Mouse (Mus musculus) MEL (cell line): Measurements from ENCODE around the gene Epdr1. TPM values are rescaled to one million over a fixed set of nuclear protein-coding genes. Genes with fewer than 3 reads are reported as not detected.

Experiments
- DNase-seq: peaks from one replicate; pipeline ENCODE4 v3.0.0; 2011; ENCODE audit warnings: low read depth, low spot score
- H3K27ac ChIP-seq: 2 replicates; pipeline ENCODE4 v1.5.1; 2012; ENCODE audit warnings: low read depth, mild to moderate bottlenecking, control low read depth, low read length, moderate library complexity; ENCODE audit not compliant: control insufficient read depth
- H3K27me3 ChIP-seq, 2 experiments: fragments of 150-350 bp in 1 of 2; sonication (generic) in 1 of 2; 2 replicates each; pipeline ENCODE4 v1.6.1; 2012; ENCODE audit warnings: low read length in 2 of 2, mild to moderate bottlenecking in 2 of 2, improper control_type of control experiment in 1 of 2, moderate library complexity in 1 of 2; ENCODE audit not compliant: insufficient read depth in 2 of 2, control insufficient read depth in 1 of 2
- H3K36me3 ChIP-seq, 2 experiments: 2 replicates each; pipeline ENCODE4 v1.6.1; 2012 to 2014; ENCODE audit warnings: low read length in 2 of 2, improper control_type of control experiment in 1 of 2, inconsistent platforms in 1 of 2, mild to moderate bottlenecking in 1 of 2; ENCODE audit not compliant: insufficient read depth in 2 of 2, control insufficient read depth in 1 of 2
- H3K4me1 ChIP-seq, 2 experiments: fragments of 150-350 bp in 1 of 2; sonication (generic) in 1 of 2; 2 replicates each; pipeline ENCODE4 v1.6.1; 2012; ENCODE audit warnings: low read length in 2 of 2, improper control_type of control experiment in 1 of 2, mild to moderate bottlenecking in 1 of 2; ENCODE audit not compliant: insufficient read depth in 2 of 2, control insufficient read depth in 1 of 2
- H3K4me3 ChIP-seq, 2 experiments: fragments of 150-350 bp in 1 of 2; sonication (generic) in 1 of 2; 2 replicates each; pipeline ENCODE4 v1.5.1; 2012; ENCODE audit warnings: low read depth in 2 of 2, low read length in 2 of 2, mild to moderate bottlenecking in 2 of 2, moderate library complexity in 2 of 2, control low read depth in 1 of 2, improper control_type of control experiment in 1 of 2; ENCODE audit not compliant: control insufficient read depth in 1 of 2, insufficient read depth in 1 of 2
- H3K79me2 ChIP-seq: 2 replicates; pipeline ENCODE4 v1.6.1; 2012; ENCODE audit warnings: mild to moderate bottlenecking, low read length, moderate library complexity; ENCODE audit not compliant: control insufficient read depth, poor library complexity, insufficient read depth
- H3K9ac ChIP-seq: 2 replicates; pipeline ENCODE4 v1.6.1; 2012; ENCODE audit warnings: low read depth, mild to moderate bottlenecking, control low read depth, low read length, moderate library complexity; ENCODE audit not compliant: control insufficient read depth, poor library complexity, severe bottlenecking
- H3K9me3 ChIP-seq: fragments of 150-350 bp; sonication (generic); replicated peaks from 2 replicates; pipeline ENCODE4 v1.6.1; 2012; ENCODE audit warnings: mild to moderate bottlenecking, low read length, improper control_type of control experiment, moderate library complexity; ENCODE audit not compliant: insufficient read depth
- CHD2 ChIP-seq: IDR thresholded peaks from 2 replicates; pipeline ENCODE4 v1.6.1; 2011; ENCODE audit warnings: low read length, improper control_type of control experiment
- CTCF ChIP-seq, 3 experiments: IDR thresholded peaks in 2 of 3; conservative IDR thresholded peaks in 1 of 3; 2 replicates each; pipeline ENCODE4 v1.5.1; 2011 to 2012; ENCODE audit warnings: low read length in 3 of 3, low read depth in 2 of 3, mild to moderate bottlenecking in 2 of 3, improper control_type of control experiment in 1 of 3, inconsistent platforms in 1 of 3, mixed read lengths in 1 of 3, moderate library complexity in 1 of 3; ENCODE audit not compliant: control insufficient read depth in 1 of 3, insufficient read depth in 1 of 3, poor library complexity in 1 of 3, severe bottlenecking in 1 of 3
- E2F4 ChIP-seq: IDR thresholded peaks from 2 replicates; pipeline ENCODE4 v1.6.1; 2011; ENCODE audit warnings: low read depth, low read length, improper control_type of control experiment, borderline replicate concordance
- HCFC1 ChIP-seq: IDR thresholded peaks from 2 replicates; pipeline ENCODE4 v1.6.1; 2012; ENCODE audit warnings: low read depth, mild to moderate bottlenecking, inconsistent platforms, low read length, improper control_type of control experiment, moderate library complexity
- KAT2A ChIP-seq: conservative IDR thresholded peaks from 2 replicates; pipeline ENCODE4 v1.6.1; 2012; ENCODE audit warnings: low read depth, low read length, improper control_type of control experiment, inconsistent platforms
- MAFK ChIP-seq: IDR thresholded peaks from 2 replicates; pipeline ENCODE4 v1.6.1; 2011; ENCODE audit warnings: low read depth, mild to moderate bottlenecking, low read length, improper control_type of control experiment, borderline replicate concordance
- MAZ ChIP-seq: IDR thresholded peaks from 2 replicates; pipeline ENCODE4 v1.6.1; 2012; ENCODE audit warnings: low read depth, mild to moderate bottlenecking, inconsistent platforms, low read length, improper control_type of control experiment
- MEF2A ChIP-seq: IDR thresholded peaks from 2 replicates; pipeline ENCODE4 v1.6.1; 2014; ENCODE audit warnings: low read depth, mild to moderate bottlenecking, inconsistent platforms, low read length, improper control_type of control experiment; ENCODE audit not compliant: poor library complexity, insufficient replicate concordance, severe bottlenecking; ENCODE audit errors: extremely low read depth
- RAD21 ChIP-seq: IDR thresholded peaks from 2 replicates; pipeline ENCODE4 v1.6.1; 2011; ENCODE audit warnings: mild to moderate bottlenecking, low read depth, low read length, improper control_type of control experiment
- RCOR1 ChIP-seq: IDR thresholded peaks from 2 replicates; pipeline ENCODE4 v1.6.1; 2012; ENCODE audit warnings: low read depth, mild to moderate bottlenecking, inconsistent platforms, low read length, improper control_type of control experiment
- SMC3 ChIP-seq: IDR thresholded peaks from 2 replicates; pipeline ENCODE4 v1.6.1; 2011; ENCODE audit warnings: low read depth, low read length, improper control_type of control experiment
- ZC3H11A ChIP-seq: IDR thresholded peaks from 2 replicates; pipeline ENCODE4 v1.6.1; 2012; ENCODE audit warnings: low read depth, mild to moderate bottlenecking, inconsistent platforms, low read length, improper control_type of control experiment
- ZMIZ1 ChIP-seq: IDR thresholded peaks from 2 replicates; pipeline ENCODE4 v1.6.1; 2012; ENCODE audit warnings: low read depth, mild to moderate bottlenecking, inconsistent platforms, low read length, improper control_type of control experiment, moderate library complexity
- ZNF384 ChIP-seq: IDR thresholded peaks from 2 replicates; pipeline ENCODE4 v1.6.1; 2012; ENCODE audit warnings: low read depth, mild to moderate bottlenecking, inconsistent platforms, low read length, improper control_type of control experiment
- polyA plus RNA-seq, 2 experiments: library from polyadenylated mRNA; stranded (reverse) in 1 of 2; unstranded in 1 of 2; fragments of >175 nt in 1 of 2; fragments of >200 nt in 1 of 2; gene quantifications; 2 replicates each; pipeline versions ENCODE4 v1.2.1 to v1.2.4; 2012; ENCODE audit warnings: low replicate concordance in 2 of 2, low read depth in 1 of 2; ENCODE audit not compliant: insufficient read length in 2 of 2, insufficient read depth in 1 of 2, missing spikeins in 1 of 2
- total RNA-seq: library from RNA; depleted of rRNA; stranded (reverse); fragments of 300-350 nt; gene quantifications from 2 replicates; pipeline ENCODE4 v1.2.3, GENCODE M21; 2012

The Epdr1 gene
- total and polyA plus RNA-seq, 3 experiments = not detected

DNA sequence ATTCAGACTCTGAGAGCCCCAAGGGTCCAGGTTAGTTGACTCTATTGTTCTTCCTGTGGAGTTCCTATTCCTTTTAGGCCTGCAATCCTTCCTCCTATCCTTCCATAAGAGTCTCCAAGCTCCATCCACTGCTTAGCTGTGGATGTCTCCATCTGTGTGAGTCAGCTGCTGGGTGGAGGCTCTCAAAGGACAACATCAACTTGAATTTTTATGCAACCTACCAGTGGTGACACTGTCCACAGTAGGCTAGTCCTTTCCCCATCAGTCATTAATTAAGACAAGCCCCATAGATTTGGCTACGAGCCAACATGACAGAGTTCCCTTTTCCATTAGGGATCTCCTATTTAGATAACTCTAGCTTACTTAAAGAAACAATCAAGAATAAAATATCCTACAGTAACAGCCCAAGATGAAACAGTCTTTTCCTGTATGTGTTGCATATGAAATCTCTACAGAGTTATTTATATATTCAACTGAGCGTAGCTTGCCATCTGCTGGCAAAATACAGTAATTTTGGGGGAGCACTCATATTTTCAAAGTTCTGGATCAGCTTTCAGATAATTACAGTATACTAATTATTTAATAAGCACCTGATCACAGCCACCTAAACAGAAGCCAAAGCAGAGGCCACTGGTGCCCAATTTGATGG, 20.6 kb upstream of the Epdr1 start:
- H3K4me1 ChIP-seq = no peaks in the 10 kb centered on the region; a peak in 1 of 4 replicates
- DNase-seq = peak; percentile 48
- H3K27me3 ChIP-seq = no peaks in the 10 kb centered on the region
- H3K4me3 ChIP-seq = no peak overlapping the region
- H3K9me3 ChIP-seq = no peaks in the 10 kb centered on the region
- H3K9ac ChIP-seq = no peak overlapping the region
- peak; percentile 85 for TF ChIP-seq RAD21
- peak; percentile 90 for TF ChIP-seq SMC3
- peak; percentile 86 for TF ChIP-seq ZC3H11A
- TF ChIP-seq MEF2A = no peak
- no peak for TF ChIP-seq MAFK
- TF ChIP-seq MAZ = no peak
- no peak for TF ChIP-seq E2F4
- no peak for TF ChIP-seq KAT2A
- no peak for TF ChIP-seq HCFC1
- no peak for TF ChIP-seq RCOR1
- TF ChIP-seq CTCF (IDR thresholded peaks at IDR 0.05 in 2 of 3, conservative IDR thresholded peaks at IDR 0.05 in 1 of 3; ENCODE audit: control insufficient read depth in 1 of 3, insufficient read depth in 1 of 3, low read depth in 2 of 3, low read length in 3 of 3, poor library complexity in 1 of 3, severe bottlenecking in 1 of 3) = peak; percentile 3 to 75 (median 11); a peak in 2 of 6 replicates
- H3K79me2 ChIP-seq = no peaks in the 10 kb centered on the region
- no peak overlapping the region for H3K27ac ChIP-seq
- no peaks in the 10 kb centered on the region for H3K36me3 ChIP-seq

DNA sequence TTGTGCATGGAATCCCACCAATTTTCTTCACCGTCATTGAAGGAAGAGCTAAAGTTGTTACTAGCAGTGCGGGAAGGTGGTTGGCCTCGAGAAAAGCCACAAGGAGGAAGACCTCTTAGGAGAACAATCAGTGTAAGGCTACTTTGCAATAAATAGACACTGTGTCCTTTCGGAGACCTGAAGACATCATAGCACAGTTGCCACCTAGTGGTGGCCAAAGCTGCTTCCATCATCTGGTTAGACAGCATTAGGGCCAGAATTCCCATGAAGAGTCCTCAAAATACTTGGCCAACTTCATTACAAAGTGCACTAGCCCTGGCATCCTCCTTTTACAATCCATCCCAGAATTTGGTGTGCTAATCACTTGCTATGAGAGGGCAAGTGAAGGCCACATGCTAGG, 16.4 kb upstream of the Epdr1 start:
- Histone ChIP-seq H3K79me2 (no peaks in the 10 kb centered on the region), H3K9ac (no peak overlapping the region), H3K4me3 (no peak overlapping the region), H3K4me1 (peaks cover 0 to 3% of the 10 kb centered on the region in 2 experiments; a peak in 1 of 4 replicates), H3K9me3 (no peaks in the 10 kb centered on the region), H3K36me3 (no peaks in the 10 kb centered on the region; a peak in 1 of 4 replicates), H3K27me3 (no peaks in the 10 kb centered on the region), H3K27ac (no peak overlapping the region)
- TF ChIP-seq CTCF (IDR thresholded peaks at IDR 0.05 in 2 of 3, conservative IDR thresholded peaks at IDR 0.05 in 1 of 3; ENCODE audit: control insufficient read depth in 1 of 3, insufficient read depth in 1 of 3, low read depth in 2 of 3, low read length in 3 of 3, poor library complexity in 1 of 3, severe bottlenecking in 1 of 3) (peak; percentile 32 to 78 (median 65)), SMC3 (peak; percentile 93), ZC3H11A (peak; percentile 82), ZMIZ1 (no peak), ZNF384 (no peak), RAD21 (peak; percentile 76), CHD2 (no peak), MAZ (no peak)
- DNase-seq = peak; percentile 48
